Mouse (Mus musculus): ENCODE results near the gene Trp73.

The Trp73 gene

GRCm38 (mm10) chr4:154103386-154103785 is 36.6 kb downstream of the Trp73 start:
- 63% methylated on average over 8 of the region's 8 CpGs for WGBS

- 72% methylated on average over 7 of the region's 7 CpGs for WGBS
Measured at GRCm38 (mm10) chr4:154099361-154099760, 40.6 kb downstream of the Trp73 start.

- WGBS: 29% methylated on average over 6 of the region's 6 CpGs
Measured at GRCm38 (mm10) chr4:154096111-154096510, 43.9 kb downstream of the Trp73 start.

- WGBS: 38% methylated on average over 9 of the region's 9 CpGs
Measured at GRCm38 (mm10) chr4:154093210-154093609, 46.8 kb downstream of the Trp73 start.

GRCm38 (mm10) chr4:154091356-154091755 is 48.7 kb downstream of the Trp73 start:
- WGBS: 75% methylated on average over 8 of the region's 8 CpGs

- 68% methylated on average over 5 of the region's 5 CpGs for WGBS
Measured at GRCm38 (mm10) chr4:154089205-154089604, 50.8 kb downstream of the Trp73 start.

GRCm38 (mm10) chr4:154086436-154086835 is 53.6 kb downstream of the Trp73 start:
- WGBS: 63% methylated on average over 8 of the region's 8 CpGs

GRCm38 (mm10) chr4:154085856-154086255 is 54.2 kb downstream of the Trp73 start:
- WGBS: 31% methylated on average over 3 of the region's 3 CpGs

- WGBS: 50% methylated on average over 1 of the region's 1 CpGs
Measured at GRCm38 (mm10) chr4:154081974-154082373, 58.0 kb downstream of the Trp73 start.

GRCm38 (mm10) chr4:154081021-154081420 is 59.0 kb downstream of the Trp73 start:
- 5% methylated on average over 13 of the region's 13 CpGs for WGBS

- WGBS: 38% methylated on average over 4 of the region's 4 CpGs
Measured at GRCm38 (mm10) chr4:154080211-154080610, 59.8 kb downstream of the Trp73 start.

- WGBS: 13% methylated on average over 14 of the region's 16 CpGs
Measured at GRCm38 (mm10) chr4:154071941-154072340, 68.1 kb downstream of the Trp73 start.

- 1% methylated on average over 17 of the region's 20 CpGs for WGBS
Measured at GRCm38 (mm10) chr4:154071521-154071920, 68.5 kb downstream of the Trp73 start.

GRCm38 (mm10) chr4:154070896-154071295 is 69.1 kb downstream of the Trp73 start:
- WGBS: 24% methylated on average over 5 of the region's 5 CpGs

- WGBS: 42% methylated on average over 14 of the region's 14 CpGs
Measured at GRCm38 (mm10) chr4:154064827-154065773, 74.9 kb downstream of the Trp73 start.

GRCm38 (mm10) chr4:154057696-154058095 is 82.3 kb downstream of the Trp73 start:
- 54% methylated on average over 4 of the region's 4 CpGs for WGBS

- WGBS: 43% methylated on average over 2 of the region's 2 CpGs
Measured at GRCm38 (mm10) chr4:154056661-154057060, 83.3 kb downstream of the Trp73 start.

- WGBS: 77% methylated on average over 2 of the region's 2 CpGs
Measured at GRCm38 (mm10) chr4:154056046-154056445, 84.0 kb downstream of the Trp73 start.

GRCm38 (mm10) chr4:154055482-154055881 is 84.5 kb downstream of the Trp73 start:
- WGBS: 90% methylated on average over 7 of the region's 7 CpGs

GRCm38 (mm10) chr4:154053065-154053464 is 86.9 kb downstream of the Trp73 start:
- WGBS: 72% methylated on average over 3 of the region's 4 CpGs

- 38% methylated on average over 3 of the region's 3 CpGs for WGBS
Measured at GRCm38 (mm10) chr4:154051401-154051800, 88.6 kb downstream of the Trp73 start.

GRCm38 (mm10) chr4:154045837-154046236 is 94.2 kb downstream of the Trp73 start:
- WGBS: 69% methylated on average over 5 of the region's 5 CpGs

GRCm38 (mm10) chr4:154042577-154042976 is 97.4 kb downstream of the Trp73 start, which contains the start of gene Ccdc27:
Gene Ccdc27 (minus strand): TSS chr4:154042677.
- 58% methylated on average over 9 of the region's 9 CpGs for WGBS
